Mouse (Mus musculus) cerebellum, adult 11 months (tissue): Measurements from ENCODE around the gene Fnbp1.

Experiments used
- DNase-seq: peaks from one replicate; pipeline ENCODE4 v3.0.0; 2022

Gene Fnbp1

DNA sequence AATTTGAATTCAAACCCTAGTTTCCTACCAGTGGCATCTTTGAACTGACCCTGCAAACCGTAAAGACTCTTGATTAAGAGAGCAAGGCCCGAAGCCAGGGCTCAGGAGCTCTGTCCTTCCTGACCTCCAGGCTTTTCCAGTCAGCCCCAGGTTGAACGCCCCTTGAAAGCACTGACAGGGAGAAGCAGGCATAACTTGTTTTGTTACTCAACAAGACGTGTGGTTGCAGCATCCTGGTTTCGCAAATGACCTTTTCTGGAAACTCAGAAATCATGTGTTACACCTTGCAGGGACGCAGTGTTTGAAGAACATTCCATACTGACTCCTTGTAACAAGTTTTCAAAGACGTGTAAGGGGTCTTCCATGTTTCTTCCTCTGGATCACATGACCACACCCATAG is 5.2 kb upstream of the Fnbp1 start:
- DNase-seq: no peak

DNA sequence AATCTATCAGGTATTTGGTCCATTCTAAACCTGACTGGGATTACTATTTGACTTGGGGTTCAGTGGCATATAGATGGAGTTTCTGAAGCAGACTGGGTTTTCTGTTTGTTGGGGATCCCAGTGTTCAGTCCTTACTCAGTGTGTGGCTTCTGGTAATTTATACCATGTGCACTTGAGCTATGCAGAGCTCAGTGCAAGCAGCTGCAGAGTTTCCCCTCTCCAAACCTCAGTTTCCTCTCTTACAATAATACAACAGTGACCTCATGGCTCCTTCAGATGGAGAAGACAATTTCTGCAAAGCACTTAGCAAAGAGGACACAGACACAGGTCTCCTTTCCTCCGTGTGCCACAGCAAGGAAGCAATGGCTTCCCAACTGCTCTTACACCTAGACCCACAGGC is 3.1 kb upstream of the Fnbp1 start:
- DNase-seq: no peak

DNA sequence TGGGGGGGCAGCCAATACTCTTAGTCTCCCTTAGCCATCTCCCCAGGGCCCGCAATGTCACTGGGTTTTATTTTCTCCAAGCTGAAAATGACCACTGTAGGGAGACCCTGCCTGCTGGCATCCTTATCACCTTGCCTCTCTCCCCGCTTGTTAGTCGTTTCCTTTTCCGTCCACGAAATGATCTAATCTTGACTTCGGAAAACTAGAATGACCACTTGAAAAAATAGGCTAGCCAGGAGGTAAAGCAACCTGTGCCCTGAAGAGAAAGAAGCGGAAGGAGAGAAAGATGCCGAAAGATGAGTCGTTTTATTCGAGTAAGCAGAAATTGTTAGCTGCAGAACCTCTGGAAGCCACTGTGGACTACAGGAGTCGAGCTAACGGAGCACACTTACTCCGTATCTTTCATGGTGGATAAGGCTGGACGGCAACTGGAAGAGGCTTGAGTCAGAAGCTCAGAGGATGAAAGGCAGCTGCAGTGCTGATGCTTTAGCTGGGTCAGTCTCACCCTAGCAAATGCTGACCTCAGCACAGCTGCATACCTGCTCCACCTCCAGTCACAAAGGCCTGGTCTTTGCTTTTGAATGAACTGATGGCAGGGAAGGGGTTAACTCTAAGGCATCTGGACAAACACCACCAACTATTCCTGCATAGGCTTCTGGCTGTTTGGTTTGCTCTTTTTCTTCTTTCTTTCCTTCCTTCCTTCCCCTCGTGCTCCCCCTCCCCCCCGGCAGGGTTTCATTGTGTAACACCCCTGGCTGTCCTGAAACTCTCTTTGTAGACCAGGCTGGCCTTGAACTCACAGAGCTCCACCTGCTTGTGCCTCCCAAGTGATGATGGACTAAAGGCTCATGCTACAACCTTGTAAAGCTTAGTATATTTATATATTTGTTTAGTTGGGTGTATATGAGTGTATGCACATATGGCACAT is 2.2 kb upstream of the Fnbp1 start:
- DNase-seq: no peak

DNA sequence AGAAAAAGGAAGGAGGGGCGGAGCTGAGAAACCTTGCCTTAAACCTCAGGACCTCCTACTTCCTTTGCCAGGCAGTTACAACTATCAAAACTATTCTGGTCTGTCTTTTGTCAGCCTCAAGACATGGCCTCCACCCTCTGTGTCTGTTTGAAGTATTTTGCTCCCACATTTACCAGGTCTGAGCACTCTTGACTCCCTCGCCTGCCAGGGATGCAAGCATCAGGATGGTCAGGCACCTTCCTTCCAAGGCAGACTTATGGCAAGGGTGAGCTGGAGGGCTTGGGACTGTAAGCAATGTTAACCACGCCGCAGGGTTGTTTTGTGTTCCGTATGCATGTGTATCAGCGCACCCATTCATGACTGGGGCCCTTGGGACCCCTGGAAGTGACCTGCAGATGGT is 1.5 kb upstream of the Fnbp1 start:
- DNase-seq: no peak

DNA sequence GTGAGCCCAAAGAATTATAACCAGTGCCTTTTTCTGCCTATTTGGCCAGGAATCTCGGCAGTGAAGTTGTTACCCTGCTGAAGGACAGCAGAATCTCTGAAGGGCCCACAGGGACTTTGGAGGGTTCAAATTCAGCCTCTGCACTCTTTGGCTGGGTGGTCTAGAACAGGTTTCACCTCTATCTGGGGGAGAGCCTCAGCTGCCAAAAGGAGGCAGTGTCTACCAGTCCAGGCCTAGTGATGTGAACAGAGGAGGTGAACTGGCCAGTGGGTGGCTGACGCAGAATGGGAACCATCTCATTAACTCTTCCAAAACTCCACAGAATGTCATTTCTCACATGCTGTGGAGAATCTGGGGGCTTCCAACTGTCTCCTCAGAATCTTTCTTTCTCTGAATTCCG is 697 bp upstream of the Fnbp1 start:
- DNase-seq: no peak

DNA sequence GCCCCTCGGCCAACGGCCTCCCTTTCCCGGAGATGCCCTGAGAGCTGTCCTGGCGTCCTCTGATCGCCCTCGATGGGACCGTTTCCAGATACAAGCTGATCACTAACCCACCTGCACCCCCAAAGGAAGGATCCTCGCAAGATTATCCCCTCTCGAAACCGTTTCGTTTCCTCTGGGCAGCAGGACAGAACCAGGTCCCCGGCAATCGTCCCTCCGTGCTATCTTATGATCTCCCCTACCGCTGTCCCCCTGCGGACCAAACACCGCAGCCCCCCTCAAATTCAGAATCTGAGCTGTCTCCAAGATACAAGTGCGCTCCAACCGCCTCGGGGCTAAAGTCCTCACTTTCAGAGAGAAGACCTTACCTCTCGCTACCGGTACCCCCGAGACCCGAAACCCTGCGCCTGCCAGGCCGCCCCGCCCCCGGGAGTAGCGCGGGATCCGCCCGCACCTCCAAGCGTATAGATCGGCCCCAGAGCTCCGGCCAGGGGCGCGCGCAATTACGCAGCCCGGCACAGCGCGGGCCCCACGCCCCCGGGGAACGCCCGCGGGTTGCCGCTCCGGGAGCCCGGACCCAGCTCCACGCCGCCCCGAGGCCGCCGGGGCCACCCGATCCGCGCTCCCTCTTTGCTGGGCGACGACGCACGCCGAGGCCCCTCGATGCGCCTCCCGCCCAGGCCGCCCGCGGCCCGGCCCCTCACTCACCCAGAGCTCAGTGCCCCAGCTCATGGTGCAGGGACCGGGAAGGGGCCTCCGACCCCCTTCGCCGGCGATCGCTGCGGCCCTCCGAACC is 538 bp downstream of the Fnbp1 start:
- DNase-seq: peak; percentile 58

DNA sequence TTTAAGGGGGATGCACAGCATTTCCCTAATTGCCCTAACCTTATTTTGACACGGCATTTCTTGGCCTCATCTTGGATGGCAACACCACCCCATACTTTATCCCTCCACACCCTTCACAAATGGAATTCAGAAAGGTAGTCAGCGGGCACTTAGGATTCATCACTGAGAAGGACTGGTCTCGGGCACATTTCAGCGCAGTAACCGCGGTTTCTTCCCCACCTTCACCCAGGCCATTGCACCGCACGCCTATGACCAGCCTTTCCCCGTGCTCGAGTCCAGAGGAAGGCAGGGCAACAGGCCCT is 1.1 kb downstream of the Fnbp1 start:
- DNase-seq: no peak

DNA sequence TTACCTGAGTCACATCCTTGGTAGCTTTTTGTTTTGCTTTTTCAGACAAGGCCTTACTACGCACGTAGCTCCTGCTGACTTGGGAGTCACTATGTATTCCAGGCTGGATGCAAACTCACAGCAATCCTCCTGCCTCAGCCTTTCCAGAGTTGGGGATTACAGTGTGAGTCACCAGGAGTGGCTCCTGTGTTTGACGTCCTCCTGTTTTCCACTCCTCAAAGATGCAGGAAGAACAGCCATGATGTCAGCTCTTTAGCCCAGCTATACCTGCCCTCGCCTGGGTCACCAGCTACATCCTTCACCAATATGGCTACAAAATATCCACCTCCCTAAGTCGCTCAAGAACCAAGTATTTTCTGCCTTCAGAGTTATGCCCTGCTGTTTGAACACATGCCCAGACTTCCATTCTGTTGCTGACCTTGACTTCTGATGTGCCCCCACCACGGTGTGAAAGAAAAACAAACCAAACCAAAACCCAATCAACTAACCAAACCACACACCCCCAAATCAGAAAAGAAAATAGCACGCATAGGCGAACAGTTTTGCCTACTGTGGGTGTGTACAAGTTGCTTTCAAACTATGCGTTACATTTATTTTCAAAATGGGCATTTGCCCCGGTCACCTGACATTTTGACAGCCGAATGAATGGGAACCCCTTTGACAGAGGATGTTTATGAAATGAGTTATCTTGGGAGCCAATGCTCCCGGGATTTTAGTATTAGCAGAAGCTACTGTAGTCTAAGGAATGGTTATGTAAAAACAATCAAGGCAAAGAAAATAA is 1.6 kb downstream of the Fnbp1 start:
- no peak for DNase-seq

DNA sequence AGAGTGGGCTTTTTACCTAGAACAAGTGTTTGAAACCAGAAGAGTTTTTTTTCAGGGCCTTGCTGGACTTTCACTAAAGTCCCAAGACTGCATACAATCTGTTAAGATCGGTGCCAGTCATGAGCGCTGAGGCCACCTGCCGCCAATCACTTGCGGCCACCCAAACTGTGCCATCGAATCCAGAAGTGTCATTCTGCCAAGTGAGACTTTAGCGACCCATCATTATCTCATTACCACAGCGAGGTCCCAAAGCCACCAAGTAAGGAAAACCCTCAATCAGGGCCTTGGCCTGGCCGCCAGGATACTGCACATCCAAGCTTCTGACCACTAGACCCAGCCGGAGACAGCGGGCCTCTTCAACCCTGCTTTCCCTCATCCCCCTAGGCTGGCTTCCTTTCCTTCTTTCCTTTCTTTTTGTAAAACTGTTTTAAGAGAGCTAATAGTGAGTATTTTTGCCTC is 2.6 kb downstream of the Fnbp1 start:
- DNase-seq: no peak

DNA sequence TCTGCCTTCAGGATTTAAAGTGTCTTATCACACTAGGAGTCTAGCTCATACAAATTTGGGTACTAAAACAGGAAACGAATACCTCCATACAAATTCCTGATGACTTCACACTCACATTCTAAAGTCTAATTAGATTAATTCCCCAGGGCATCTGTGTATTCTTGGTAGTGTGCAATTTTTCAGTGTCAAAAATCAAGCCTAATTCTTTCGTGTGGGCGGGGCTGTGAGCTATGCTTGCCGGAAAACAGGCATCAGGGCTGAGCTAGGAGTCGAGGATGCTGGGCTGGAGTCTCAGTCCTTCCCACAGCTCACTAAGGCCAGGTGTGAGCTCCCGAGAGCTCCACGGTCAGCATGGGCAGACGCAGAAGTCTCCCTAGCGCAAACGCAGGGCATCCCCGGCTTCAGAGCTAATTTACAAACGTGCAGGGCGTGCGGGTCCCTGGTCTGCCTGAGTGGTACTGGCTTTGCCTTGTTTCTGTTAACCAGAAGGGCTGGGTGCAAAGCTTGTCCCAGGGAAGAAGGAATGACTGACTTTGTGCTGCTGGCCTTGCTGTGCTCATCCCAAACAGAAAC is 4.7 kb downstream of the Fnbp1 start:
- DNase-seq: no peak

DNA sequence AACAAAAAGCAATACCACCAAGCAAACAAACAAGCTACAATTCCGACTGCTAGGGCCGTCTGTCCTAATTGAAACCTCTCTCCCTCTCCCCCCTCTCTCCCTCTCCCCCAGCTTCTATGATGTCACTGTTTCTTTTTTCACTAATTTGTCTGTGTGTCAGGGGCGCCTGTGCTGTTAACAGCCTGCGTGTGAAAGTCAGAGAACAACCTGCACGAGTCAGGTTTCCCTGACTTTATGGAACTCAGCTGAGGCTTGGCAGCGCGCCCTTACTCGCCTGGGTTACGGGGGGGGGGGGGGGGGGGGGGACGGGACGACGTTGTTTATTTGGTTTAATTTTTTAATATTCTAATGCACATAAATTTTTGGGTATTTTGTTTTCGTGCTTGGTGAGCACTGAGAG is 5.5 kb downstream of the Fnbp1 start:
- no peak for DNase-seq

DNA sequence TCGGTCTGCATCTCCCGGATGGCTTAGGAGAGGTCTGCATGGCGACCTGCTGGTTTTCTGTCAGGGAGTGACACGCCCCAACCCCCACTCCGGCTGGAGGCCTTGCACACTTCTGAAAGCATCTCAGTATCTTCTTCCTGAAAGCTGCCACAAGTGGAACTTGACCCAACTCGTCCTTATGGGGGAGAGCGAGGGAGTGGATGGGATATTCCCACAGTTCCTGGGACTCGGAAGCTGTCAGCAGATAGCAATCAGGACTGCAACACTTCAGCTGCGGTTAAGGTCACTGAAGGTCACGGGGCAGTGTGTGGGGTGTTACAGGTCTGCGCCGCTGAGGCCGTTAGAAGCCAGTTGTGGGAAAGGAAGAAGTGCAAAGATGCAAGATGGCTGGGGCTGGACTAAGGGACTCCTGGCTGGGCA is 6.3 kb downstream of the Fnbp1 start:
- DNase-seq: no peak

DNA sequence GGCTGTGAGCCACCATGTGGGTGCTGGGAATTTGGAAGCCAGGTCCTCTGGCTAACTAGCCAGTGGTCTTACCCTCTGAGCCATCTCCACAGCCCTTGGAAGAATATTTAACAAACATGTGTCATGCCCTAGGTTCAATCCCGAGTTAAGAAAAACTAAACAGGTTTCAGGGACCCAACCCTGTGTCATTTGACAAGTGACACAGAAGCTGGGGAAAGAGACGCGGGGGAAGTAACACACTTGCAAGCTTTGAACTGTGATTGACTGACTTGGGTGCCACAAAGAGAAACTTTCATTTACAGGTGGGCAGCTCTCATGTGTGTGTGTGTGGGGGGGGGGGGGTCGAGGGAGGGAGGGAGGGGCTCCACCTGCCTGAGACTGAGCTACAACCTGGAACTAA is 7.8 kb downstream of the Fnbp1 start:
- DNase-seq: no peak

DNA sequence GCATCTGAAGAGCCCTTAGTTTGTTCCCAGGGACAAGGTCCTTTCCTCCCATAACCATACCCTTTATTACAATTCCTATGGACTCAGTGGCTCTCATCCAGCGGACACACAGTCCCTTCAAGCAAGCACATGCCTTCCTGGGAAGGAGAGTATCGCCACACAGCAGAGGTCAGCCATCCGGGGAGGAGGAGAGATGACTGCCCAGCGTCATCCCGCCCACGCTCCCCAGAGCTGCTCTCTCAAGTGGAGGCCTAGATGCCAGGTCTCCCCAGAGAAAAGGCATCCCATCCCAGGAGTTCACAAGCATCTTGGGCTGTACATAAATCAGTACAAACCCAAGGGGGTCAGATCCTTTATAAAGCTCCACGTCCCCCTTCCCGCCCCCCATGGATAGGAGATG is 9.1 kb downstream of the Fnbp1 start:
- peak; percentile 49 for DNase-seq

DNA sequence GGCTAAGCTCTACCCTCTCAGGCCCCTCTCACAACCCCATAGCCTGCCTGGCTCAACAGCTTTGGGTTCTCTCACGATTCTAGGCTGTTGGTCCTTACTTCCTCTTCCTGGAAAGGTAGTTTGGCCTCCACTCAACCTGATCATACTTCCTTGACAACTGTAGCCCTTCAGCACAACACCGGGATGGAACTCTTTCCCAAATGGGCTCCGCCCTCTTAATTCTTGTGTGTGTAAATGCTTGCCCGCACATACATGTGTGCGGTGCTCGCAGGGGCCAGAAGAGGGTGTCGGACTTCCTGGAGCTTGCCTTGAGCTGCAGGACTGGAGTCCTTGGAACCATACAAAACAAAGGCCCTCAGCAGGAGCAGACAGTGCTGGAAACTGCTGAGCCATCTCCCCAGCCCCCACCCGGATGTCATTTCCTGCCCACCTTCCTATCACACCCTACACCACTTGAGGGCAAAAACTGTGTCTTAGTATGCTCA is 11.0 kb downstream of the Fnbp1 start:
- DNase-seq: no peak

DNA sequence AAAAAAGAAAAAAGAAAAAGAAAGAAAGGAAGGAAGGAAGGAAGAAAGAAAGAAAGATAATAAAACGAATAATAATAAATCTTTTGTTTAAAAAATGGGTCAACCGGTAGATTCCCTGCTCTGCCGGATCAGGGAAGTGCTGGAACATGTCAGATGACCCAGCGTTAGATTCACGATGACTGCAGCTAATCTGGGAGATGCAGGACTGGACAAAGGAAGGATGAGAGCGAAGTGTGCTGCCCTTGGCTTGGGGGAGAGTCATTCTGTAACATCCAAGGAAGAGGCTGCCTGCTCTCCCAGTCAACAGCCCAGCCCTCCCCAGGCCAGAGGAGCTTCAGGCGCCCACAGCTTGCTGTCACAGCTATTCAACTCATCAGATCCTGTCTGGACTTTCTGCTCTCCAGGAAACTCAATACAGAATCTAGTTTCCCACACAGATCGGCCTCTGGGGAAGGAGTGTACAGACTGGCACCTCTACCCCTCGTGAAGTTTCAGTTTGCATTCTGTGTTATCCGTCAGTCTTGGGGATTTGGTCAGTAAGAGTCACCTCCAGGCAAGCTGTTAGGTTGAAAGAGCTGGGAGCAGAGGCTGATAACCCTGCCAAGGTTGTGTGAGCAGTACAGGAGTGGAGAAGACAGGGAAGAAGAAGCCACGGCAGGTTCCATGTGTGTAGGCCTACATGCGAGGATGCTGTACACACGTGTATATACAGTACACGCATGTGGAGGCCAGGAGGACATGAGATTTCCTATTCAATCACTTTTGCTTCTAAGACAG is 11.9 kb downstream of the Fnbp1 start:
- no peak for DNase-seq

DNA sequence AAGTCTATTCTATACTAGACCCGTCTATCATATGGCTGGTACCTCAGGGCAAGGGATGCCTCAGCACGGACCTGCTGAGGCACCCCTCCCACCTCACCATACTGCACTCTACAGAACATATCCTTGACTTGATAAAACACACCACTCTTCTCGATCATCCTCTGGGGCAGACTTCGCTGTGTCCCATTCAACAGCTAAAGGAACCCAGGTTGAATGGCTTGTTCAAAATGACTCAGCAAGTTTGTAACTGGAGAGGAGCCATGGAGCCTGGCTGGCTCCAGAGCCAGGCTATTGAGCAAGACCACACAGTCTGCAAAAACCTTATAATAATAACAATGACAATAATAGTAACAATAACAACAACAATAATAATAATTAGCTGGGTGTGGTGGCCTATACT is 13.9 kb downstream of the Fnbp1 start:
- DNase-seq: no peak

DNA sequence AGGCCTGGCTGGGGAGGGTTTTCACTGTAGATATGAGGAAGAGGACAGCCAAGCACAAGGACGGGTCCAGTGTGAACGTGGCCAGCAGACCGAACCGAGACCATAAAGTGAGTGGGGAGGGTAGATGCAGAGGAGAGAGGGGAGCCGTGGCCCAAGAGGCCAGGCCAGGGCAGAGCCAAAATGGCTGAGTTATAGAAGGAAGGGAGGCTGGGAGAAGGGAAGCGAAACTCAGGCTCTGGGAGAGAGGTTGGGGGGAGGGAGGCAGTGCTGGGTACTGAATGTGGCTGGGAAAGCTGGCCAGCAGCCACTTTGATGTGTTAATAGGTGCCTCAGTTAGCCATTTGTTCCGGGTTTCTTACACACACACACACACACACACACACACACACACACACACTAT is 14.6 kb downstream of the Fnbp1 start:
- no peak for DNase-seq

DNA sequence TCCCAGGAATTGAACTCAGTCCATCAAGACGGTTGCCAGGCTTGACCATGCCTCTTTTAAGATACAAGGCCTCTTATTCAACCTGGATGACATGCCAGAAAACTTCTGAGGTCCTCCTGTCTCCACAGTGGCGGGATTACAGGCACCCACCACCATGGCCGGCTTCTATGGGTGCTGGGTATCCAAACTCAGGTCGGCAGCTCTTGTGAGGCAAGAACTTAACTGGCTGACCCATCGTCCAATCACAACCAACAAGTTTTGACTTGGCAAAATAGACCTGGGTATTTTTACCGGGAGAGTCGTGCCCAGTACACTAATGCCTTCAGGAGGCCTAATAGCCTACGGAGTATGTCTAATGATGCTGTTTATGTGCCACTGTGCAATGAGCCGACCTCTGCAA is 15.8 kb downstream of the Fnbp1 start:
- no peak for DNase-seq

DNA sequence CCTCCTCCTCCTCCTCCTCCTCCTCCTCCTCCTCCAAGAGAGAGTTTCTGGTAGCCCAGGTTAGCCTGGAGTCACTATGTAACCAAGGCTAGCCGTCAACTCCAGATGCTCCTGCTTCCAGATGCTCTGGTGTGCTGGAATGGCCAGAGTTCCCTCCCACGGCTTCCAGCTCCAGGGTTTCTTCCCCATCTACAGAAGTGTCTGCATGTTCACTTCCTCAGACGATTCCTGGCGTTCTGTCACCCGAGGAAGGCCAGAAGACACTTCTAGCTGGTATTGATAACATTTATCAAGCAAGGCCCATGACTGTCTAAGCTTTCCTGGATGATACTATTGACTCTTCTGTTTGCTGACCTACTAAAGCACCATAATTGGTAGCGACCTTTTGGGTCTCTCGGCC is 16.7 kb downstream of the Fnbp1 start:
- DNase-seq: no peak

DNA sequence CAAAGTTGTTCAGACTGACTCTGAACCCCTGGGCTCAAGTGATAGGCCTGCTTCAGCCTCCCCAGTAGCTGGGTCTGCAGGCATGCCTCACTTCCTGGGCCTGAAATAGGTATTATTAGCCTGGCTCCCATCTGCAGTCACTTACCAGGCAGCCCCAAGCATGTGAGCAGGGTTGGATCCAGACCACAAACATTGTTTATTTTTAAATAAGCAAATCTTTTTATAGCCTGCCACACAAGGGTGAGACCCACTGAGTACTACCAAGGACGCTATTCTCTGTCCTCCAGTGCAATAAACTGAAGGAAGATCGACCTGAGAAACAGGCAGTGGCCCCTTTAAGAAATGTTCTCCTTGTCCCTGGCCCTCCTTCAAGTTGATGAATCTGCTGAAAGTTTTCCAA is 17.1 kb downstream of the Fnbp1 start:
- DNase-seq: no peak

DNA sequence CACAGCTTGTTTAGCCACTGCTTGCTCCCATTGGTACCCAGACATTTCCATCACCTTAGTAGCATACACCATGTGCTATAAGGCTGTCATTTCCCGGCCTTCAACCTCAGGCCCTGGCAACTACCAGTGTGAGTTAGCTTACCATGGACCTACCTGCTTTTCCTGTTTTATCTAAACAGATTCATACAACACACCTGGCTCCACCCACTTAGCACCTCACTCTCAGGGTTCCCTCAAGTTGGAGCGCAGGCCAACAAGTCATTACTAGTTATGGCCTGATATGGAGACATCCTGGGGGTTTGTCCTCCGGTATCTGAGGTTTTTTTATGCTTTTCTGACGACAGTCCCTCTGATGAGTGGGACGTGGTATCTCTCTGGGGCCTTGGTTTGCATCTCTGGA is 18.3 kb downstream of the Fnbp1 start:
- DNase-seq: no peak
